Mouse (Mus musculus): ENCODE results near the gene Mex3d.
"Not testable (repeated sequence)": the region's sequence is repeated elsewhere in the genome, so short reads cannot be mapped to it uniquely, and the experiment has no call there.

Mex3d gene

GRCm38 (mm10) chr10:80356001-80356682 lies 31.3 kb downstream of the Mex3d start, which contains the start of gene Plk5:
Gene Plk5 (plus strand): TSS chr10:80356459.
- no peak for DNase-seq (ENCODE audit: low spot score)

GRCm38 (mm10) chr10:80355431-80355830 lies 32.0 kb downstream of the Mex3d start:
- DNase-seq (ENCODE audit: low spot score) = no peak

GRCm38 (mm10) chr10:80352727-80353126 lies 34.7 kb downstream of the Mex3d start:
- no peak for DNase-seq (ENCODE audit: low spot score)

GRCm38 (mm10) chr10:80351896-80352295 lies 35.6 kb downstream of the Mex3d start:
- no peak for DNase-seq (ENCODE audit: low spot score)

- DNase-seq (ENCODE audit: low spot score) = peak; percentile 84
These were observed 37.2 kb downstream of the Mex3d start for GRCm38 (mm10) chr10:80350292-80350691.

- DNase-seq (ENCODE audit: low spot score) = no peak
These were observed 38.5 kb downstream of the Mex3d start for GRCm38 (mm10) chr10:80348981-80349380.

GRCm38 (mm10) chr10:80348244-80348781 lies 39.1 kb downstream of the Mex3d start, which contains the start of gene Adamtsl5:
Gene Adamtsl5 (minus strand): TSS chr10:80348412.
- peak; percentile 68 for DNase-seq (ENCODE audit: low spot score)

GRCm38 (mm10) chr10:80347514-80347967 lies 39.9 kb downstream of the Mex3d start:
- no peak for DNase-seq (ENCODE audit: low spot score)

GRCm38 (mm10) chr10:80345929-80346328 lies 41.5 kb downstream of the Mex3d start:
- not testable (repeated sequence) for DNase-seq (ENCODE audit: low spot score)

GRCm38 (mm10) chr10:80345122-80345521 lies 42.3 kb downstream of the Mex3d start:
- no peak for DNase-seq (ENCODE audit: low spot score)

GRCm38 (mm10) chr10:80344131-80344661 lies 43.3 kb downstream of the Mex3d start:
- no peak for DNase-seq (ENCODE audit: low spot score)

- DNase-seq (ENCODE audit: low spot score) = no peak
These were observed 44.0 kb downstream of the Mex3d start for GRCm38 (mm10) chr10:80343425-80343895.

- no peak for DNase-seq (ENCODE audit: low spot score)
These were observed 44.6 kb downstream of the Mex3d start for GRCm38 (mm10) chr10:80342749-80343424.

- no peak for DNase-seq (ENCODE audit: low spot score)
These were observed 45.1 kb downstream of the Mex3d start for GRCm38 (mm10) chr10:80342305-80342748.

GRCm38 (mm10) chr10:80341491-80342304 lies 45.8 kb downstream of the Mex3d start:
- DNase-seq (ENCODE audit: low spot score) = no peak

GRCm38 (mm10) chr10:80341026-80341425 lies 46.4 kb downstream of the Mex3d start:
- no peak for DNase-seq (ENCODE audit: low spot score)

GRCm38 (mm10) chr10:80339941-80340750 lies 47.3 kb downstream of the Mex3d start:
- DNase-seq (ENCODE audit: low spot score) = peak; percentile 80

GRCm38 (mm10) chr10:80336263-80336662 lies 51.2 kb downstream of the Mex3d start:
- DNase-seq (ENCODE audit: low spot score) = no peak

GRCm38 (mm10) chr10:80332525-80332989 lies 54.9 kb downstream of the Mex3d start:
- DNase-seq (ENCODE audit: low spot score) = no peak

GRCm38 (mm10) chr10:80331636-80332524 lies 55.6 kb downstream of the Mex3d start:
- DNase-seq (ENCODE audit: low spot score) = no peak

Measured in ovary, postnatal 36 days (tissue).